Mouse (Mus musculus) erythroblast, embryonic 14.5 days (primary cell): ENCODE measurements around the gene Ube2e2. TPM values are rescaled to one million over a fixed set of nuclear protein-coding genes. Genes with fewer than 3 reads are reported as not detected.
"Not testable (repeated sequence)": the region's sequence is repeated elsewhere in the genome, so short reads cannot be mapped to it uniquely, and the experiment has no call there.

Source experiments
- H3K27me3 ChIP-seq: 2 replicates; pipeline ENCODE4 v1.6.1; 2012; ENCODE audit warnings: inconsistent platforms; ENCODE audit not compliant: control insufficient read depth
- H3K36me3 ChIP-seq: 2 replicates; pipeline ENCODE4 v1.6.1; 2012; ENCODE audit warnings: mild to moderate bottlenecking, inconsistent platforms; ENCODE audit not compliant: control insufficient read depth
- H3K4me1 ChIP-seq: 2 replicates; pipeline ENCODE4 v1.6.1; 2012; ENCODE audit warnings: inconsistent platforms; ENCODE audit not compliant: control insufficient read depth
- H3K4me3 ChIP-seq: replicated peaks from 2 replicates; pipeline ENCODE3; 2012; ENCODE audit warnings: moderate library complexity, mild to moderate bottlenecking, inconsistent platforms
- H3K9me3 ChIP-seq: 2 replicates; pipeline ENCODE4 v1.6.1; 2012; ENCODE audit warnings: low read length, inconsistent platforms, mixed read lengths; ENCODE audit not compliant: control insufficient read depth
- GATA1 ChIP-seq: IDR thresholded peaks from 2 replicates; pipeline ENCODE4 v1.6.1; 2012; ENCODE audit warnings: low read length, inconsistent platforms, mixed read lengths
- TAL1 ChIP-seq: IDR thresholded peaks from 3 replicates; pipeline ENCODE4 v1.6.1; 2012; ENCODE audit warnings: low read length, inconsistent platforms, mixed read lengths
- polyA plus RNA-seq: library from polyadenylated mRNA; stranded (reverse); fragments of >175 nt; gene quantifications from 2 replicates; pipeline ENCODE4 v1.2.3, GENCODE M21; 2012

Gene Ube2e2
- polyA plus RNA-seq, 1 experiment, result not detected

DNA sequence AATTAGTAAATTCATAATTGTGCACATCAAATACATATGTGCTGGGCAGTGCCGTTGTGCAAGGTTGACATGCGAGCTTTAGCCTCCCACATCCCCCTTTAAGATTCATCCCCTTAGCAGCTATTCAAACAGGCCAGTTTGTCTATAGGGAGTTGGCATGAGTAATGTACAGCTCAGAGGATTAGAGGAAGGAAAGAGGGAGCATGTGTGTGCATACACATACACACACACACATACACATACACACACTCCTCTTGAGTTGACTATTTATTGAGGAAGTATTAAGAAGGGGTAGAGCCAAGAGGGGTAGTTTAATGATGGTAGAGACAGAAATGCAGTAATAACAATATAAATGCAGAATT is 339.5 kb downstream of the Ube2e2 start:
- H3K4me1 ChIP-seq, result no peaks in the 10 kb centered on the region
- H3K4me3 ChIP-seq, result no peak overlapping the region
- H3K9me3 ChIP-seq, result no peaks in the 10 kb centered on the region
- H3K27me3 ChIP-seq, result no peaks in the 10 kb centered on the region
- TF ChIP-seq TAL1 (no peak), GATA1 (no peak)
- H3K36me3 ChIP-seq, result no peaks in the 10 kb centered on the region

DNA sequence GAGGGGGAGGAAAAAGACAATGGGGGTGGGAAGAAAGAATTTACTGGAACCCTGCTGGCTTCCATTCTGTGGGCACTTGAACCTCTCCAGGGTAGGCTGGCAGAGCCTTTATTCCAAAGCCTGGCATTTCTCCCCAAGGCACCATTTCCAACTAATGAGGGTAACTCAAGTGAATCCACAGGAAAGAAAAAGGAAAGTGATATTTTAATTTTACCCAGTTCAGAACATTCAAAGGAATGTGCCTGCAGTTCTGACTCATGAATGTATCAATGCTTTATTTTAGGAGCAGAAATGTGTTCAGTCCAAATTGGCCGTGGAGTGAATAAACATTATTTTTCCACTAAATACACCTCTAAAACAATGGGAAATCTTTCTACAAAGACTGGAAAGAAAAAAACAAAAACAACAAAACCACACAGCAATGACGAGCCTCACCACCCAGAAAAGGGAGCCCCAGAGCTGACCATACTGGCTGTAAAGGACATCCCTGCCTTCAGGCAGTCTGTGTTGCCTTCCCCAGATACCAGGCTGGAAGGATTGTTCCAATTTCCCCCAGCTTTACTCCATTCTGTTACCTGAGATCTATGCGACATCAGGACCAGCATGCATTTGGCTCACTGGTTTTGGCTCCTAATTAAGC is 340.0 kb downstream of the Ube2e2 start:
- Histone ChIP-seq H3K4me3 (no peak overlapping the region), H3K36me3 (no peaks in the 10 kb centered on the region), H3K9me3 (no peaks in the 10 kb centered on the region), H3K27me3 (no peaks in the 10 kb centered on the region), H3K4me1 (no peaks in the 10 kb centered on the region)
- TF ChIP-seq GATA1 (no peak), TAL1 (no peak)

DNA sequence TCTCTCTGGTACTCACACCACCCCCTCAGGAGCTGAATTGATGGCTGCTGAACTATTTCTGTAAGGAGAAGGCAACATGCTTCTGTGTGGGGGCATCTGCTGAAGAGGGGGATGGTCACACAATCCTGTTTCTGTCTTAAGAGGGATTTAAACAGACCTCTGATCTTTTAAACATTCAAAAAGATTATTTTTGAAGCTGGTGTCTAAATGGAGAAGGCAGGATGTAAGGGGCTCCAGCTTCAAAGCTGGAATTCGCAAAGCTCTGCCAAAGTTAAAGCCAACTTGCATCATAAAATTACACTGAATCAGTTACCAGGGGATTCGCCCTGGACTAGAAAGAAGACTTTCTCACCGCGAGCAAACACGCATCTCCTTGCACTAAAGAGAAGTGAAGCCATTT is 346.5 kb downstream of the Ube2e2 start:
- no peaks in the 10 kb centered on the region for H3K4me1 ChIP-seq
- H3K36me3 ChIP-seq, result no peaks in the 10 kb centered on the region
- H3K27me3 ChIP-seq, result no peaks in the 10 kb centered on the region
- H3K4me3 ChIP-seq, result no peak overlapping the region
- no peak for TF ChIP-seq GATA1
- TF ChIP-seq TAL1, result no peak
- H3K9me3 ChIP-seq, result no peaks in the 10 kb centered on the region

DNA sequence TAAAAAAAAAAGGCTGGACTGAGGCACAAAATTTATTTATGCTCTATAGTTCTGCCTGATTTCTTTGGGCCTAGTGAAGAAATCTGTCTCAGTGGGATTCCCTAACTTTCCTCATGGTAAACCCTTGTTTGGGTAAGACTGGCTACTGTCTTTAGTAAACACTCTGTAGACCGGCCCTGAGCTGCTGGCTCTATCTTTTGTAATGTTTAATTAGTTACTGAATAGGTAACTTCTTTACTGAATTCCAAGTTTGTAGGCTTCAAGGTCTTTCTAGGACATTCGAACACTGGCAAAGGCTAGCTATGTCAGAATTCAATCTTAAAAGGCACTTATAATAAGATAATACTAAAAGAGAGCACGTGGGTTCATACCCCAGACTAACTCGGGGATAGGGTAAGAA is 355.0 kb downstream of the Ube2e2 start:
- H3K27me3 ChIP-seq, result not testable (repeated sequence)

DNA sequence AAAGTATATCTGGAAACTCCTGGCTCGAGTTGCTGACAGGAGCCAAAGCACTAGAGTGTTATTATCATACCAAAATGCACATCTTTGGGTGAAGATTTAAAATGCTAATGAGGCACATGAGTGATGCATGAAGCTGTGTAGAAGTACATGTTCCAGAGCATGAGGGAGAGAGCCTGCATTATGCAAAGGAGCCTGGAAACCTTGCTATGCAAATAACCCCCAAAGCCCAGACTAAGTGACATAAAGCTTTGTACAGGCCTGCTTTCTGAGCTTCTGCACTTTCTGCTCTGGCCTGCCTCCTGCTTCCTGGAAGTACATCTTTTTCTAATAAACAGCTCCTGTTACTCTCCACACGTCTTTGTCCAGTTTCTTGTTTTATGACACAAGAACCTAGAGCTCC is 363.2 kb downstream of the Ube2e2 start:
- TF ChIP-seq GATA1, result no peak
- no peak for TF ChIP-seq TAL1
- Histone ChIP-seq H3K4me3 (no peak overlapping the region), H3K4me1 (no peaks in the 10 kb centered on the region), H3K36me3 (no peaks in the 10 kb centered on the region), H3K9me3 (no peaks in the 10 kb centered on the region), H3K27me3 (no peaks in the 10 kb centered on the region)

More for the DNA sequence above, 355.0 kb downstream of the Ube2e2 start:
- H3K36me3 ChIP-seq, H3K4me1 ChIP-seq, H3K4me3 ChIP-seq, H3K9me3 ChIP-seq: not testable (repeated sequence)

DNA sequence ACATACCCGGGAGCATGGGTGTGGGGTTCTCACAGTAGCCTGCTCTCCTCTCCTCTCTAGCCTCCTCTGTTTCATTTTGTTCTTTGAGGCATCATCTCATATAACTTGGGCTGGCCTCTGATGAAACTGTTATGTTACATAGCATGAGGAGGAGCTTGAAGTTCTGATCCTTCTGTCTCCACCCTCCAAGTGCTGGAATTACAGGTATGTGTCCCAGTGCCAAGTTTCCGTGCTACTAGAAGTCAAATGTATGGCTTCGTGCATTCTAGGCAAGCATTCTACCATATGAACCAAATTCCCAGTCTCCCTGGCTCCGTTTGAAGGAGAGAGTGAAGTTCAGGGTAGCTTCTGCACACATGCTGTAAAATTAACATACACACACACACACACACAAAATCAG is 363.6 kb downstream of the Ube2e2 start:
- no peaks in the 10 kb centered on the region for H3K36me3 ChIP-seq
- TF ChIP-seq GATA1 (no peak), TAL1 (no peak)
- no peaks in the 10 kb centered on the region for H3K4me1 ChIP-seq
- H3K27me3 ChIP-seq, result no peaks in the 10 kb centered on the region
- H3K4me3 ChIP-seq, result no peak overlapping the region
- H3K9me3 ChIP-seq, result no peaks in the 10 kb centered on the region
